Mouse (Mus musculus) kidney, postnatal 0 days (tissue): ENCODE measurements around the gene Gm16485. TPM values are rescaled to one million over a fixed set of nuclear protein-coding genes. Genes with fewer than 3 reads are reported as not detected.
A peak's percentile ranks its signal among the peaks of the same experiment; 100 is the strongest.

Experiments
- ATAC-seq: fragments of 200-750 bp; cut with Nextera tagmentation; replicated peaks from 2 replicates; pipeline ENCODE4 v1.8.0; 2017; ENCODE audit warnings: low read depth, moderate number of reproducible peaks, moderate TSS enrichment, moderate library complexity; ENCODE audit not compliant: low FRiP score
- DNase-seq: peaks from one replicate; pipeline ENCODE4 v3.0.0-alpha.2; 2016; ENCODE audit warnings: low spot score
- H3K27ac ChIP-seq: fragments of 300-500 bp; sonication (generic); 2 replicates; pipeline ENCODE4 v1.5.1; 2014; ENCODE audit warnings: mild to moderate bottlenecking
- H3K27me3 ChIP-seq: fragments of 300-500 bp; sonication (generic); 2 replicates; pipeline ENCODE4 v1.6.1; 2014; ENCODE audit warnings: low read length, mixed read lengths; ENCODE audit not compliant: insufficient read depth
- H3K36me3 ChIP-seq: fragments of 300-500 bp; sonication (generic); 2 replicates; pipeline ENCODE4 v1.6.1; 2014; ENCODE audit warnings: low read length, mixed read lengths; ENCODE audit not compliant: insufficient read depth
- H3K4me1 ChIP-seq: fragments of 300-500 bp; sonication (generic); replicated peaks from 2 replicates; pipeline ENCODE4 v1.6.1; 2014; ENCODE audit warnings: antibody characterized with exemption, low read length, mixed read lengths; ENCODE audit not compliant: insufficient read depth
- H3K4me2 ChIP-seq: fragments of 300-500 bp; sonication (generic); 2 replicates; pipeline ENCODE4 v1.6.1; 2014; ENCODE audit warnings: mild to moderate bottlenecking, low read length, moderate library complexity, mixed read lengths
- H3K4me3 ChIP-seq: fragments of 300-500 bp; sonication (generic); replicated peaks from 2 replicates; pipeline ENCODE4 v1.5.1; 2014; ENCODE audit warnings: low read depth, low read length
- H3K9ac ChIP-seq: fragments of 300-500 bp; sonication (generic); 2 replicates; pipeline ENCODE4 v1.6.1; 2014; ENCODE audit warnings: low read depth, low read length
- H3K9me3 ChIP-seq: fragments of 300-500 bp; sonication (generic); replicated peaks from 2 replicates; pipeline ENCODE4 v1.6.1; 2016; ENCODE audit warnings: low read length, inconsistent platforms, mixed read lengths
- CTCF ChIP-seq: IDR thresholded peaks from 2 replicates; pipeline ENCODE4 v1.5.1; 2016; ENCODE audit warnings: antibody characterized with exemption, low read depth, mild to moderate bottlenecking, moderate library complexity
- WGBS: fragments of 180-500 bp; shearing (Covaris S2); extraction: QIAGEN DNeasy Blood & Tissue Kit; methylation state at CpG from one replicate; pipeline ENCODE4 v1.1.7; 2014; 5-methylcytosine and 5-hydroxymethylcytosine counted together
- polyA plus RNA-seq: library from polyadenylated mRNA; unstranded; fragments of >200 nt; fragmentation: Nextera tagmentation; extraction: Ambion mirVana; gene quantifications from 2 replicates; pipeline ENCODE4 v1.2.1, GENCODE M21; 2015

Gm16485 gene
- 0.09 and 0.20 TPM in 2 replicates for polyA plus RNA-seq

- H3K36me3 ChIP-seq, result no peaks in the 10 kb centered on the region
- WGBS, result 70% methylated on average over 2 of the region's 2 CpGs
- no peak for DNase-seq
- no peak within 1 kb of the TSS for H3K4me2 ChIP-seq
- no peak for TF ChIP-seq CTCF
- H3K9me3 ChIP-seq, result no peaks in the 10 kb centered on the region
- H3K4me1 ChIP-seq, result no peaks in the 10 kb centered on the region
- H3K27ac ChIP-seq, result no peak within 1 kb of the TSS
- no peak within 1 kb of the TSS for H3K4me3 ChIP-seq
- ATAC-seq, result no peak
- no peaks in the 10 kb centered on the region for H3K27me3 ChIP-seq
- H3K9ac ChIP-seq, result no peak within 1 kb of the TSS
These were observed at the start of gene Gm16485 for GRCm38 (mm10) chr9:8971491-8971890. Gene Gm16485, plus strand, starts transcription at chr9:8971791.

GRCm38 (mm10) chr9:8927561-8927960 lies 44.0 kb upstream of the Gm16485 start:
- ATAC-seq (no peak), DNase-seq (no peak)
- H3K9me3 ChIP-seq, result no peaks in the 10 kb centered on the region
- H3K27ac ChIP-seq, result no peak overlapping the region
- H3K9ac ChIP-seq, result no peak overlapping the region
- H3K4me1 ChIP-seq, result no peaks in the 10 kb centered on the region
- H3K36me3 ChIP-seq, result no peaks in the 10 kb centered on the region
- no peaks in the 10 kb centered on the region for H3K27me3 ChIP-seq
- no peak for TF ChIP-seq CTCF
- H3K4me3 ChIP-seq, result no peak overlapping the region
- WGBS, result 80% methylated on average over 2 of the region's 2 CpGs
- no peak overlapping the region for H3K4me2 ChIP-seq

- no peaks in the 10 kb centered on the region for H3K36me3 ChIP-seq
- no peak for TF ChIP-seq CTCF
- H3K4me2 ChIP-seq, result no peak overlapping the region
- no peak for ATAC-seq
- no peaks in the 10 kb centered on the region for H3K4me1 ChIP-seq
- no peak overlapping the region for H3K27ac ChIP-seq
- H3K9me3 ChIP-seq, result no peaks in the 10 kb centered on the region
- H3K27me3 ChIP-seq, result no peaks in the 10 kb centered on the region
- no peak overlapping the region for H3K9ac ChIP-seq
- WGBS, result 33% methylated on average over 1 of the region's 1 CpGs
- no peak overlapping the region for H3K4me3 ChIP-seq
- no peak for DNase-seq
These were observed 33.8 kb upstream of the Gm16485 start for GRCm38 (mm10) chr9:8937753-8938152.

GRCm38 (mm10) chr9:8953306-8953705 lies 18.3 kb upstream of the Gm16485 start:
- Histone ChIP-seq H3K27ac (no peak overlapping the region), H3K9ac (no peak overlapping the region), H3K4me1 (no peaks in the 10 kb centered on the region), H3K4me2 (no peak overlapping the region), H3K9me3 (no peaks in the 10 kb centered on the region), H3K27me3 (no peaks in the 10 kb centered on the region), H3K4me3 (no peak overlapping the region), H3K36me3 (no peaks in the 10 kb centered on the region)
- DNase-seq (no peak), ATAC-seq (no peak)
- no peak for TF ChIP-seq CTCF

GRCm38 (mm10) chr9:8964512-8965133 lies 7.0 kb upstream of the Gm16485 start:
- Histone ChIP-seq H3K36me3 (no peaks in the 10 kb centered on the region), H3K4me3 (no peak overlapping the region), H3K4me2 (no peak overlapping the region), H3K27me3 (no peaks in the 10 kb centered on the region), H3K9me3 (no peaks in the 10 kb centered on the region), H3K4me1 (no peaks in the 10 kb centered on the region), H3K27ac (no peak overlapping the region), H3K9ac (no peak overlapping the region)
- 66% methylated on average over 8 of the region's 8 CpGs for WGBS
- ATAC-seq (peak; percentile 54; the same call in 1 of the 2 replicates), DNase-seq (peak; percentile 58)
- TF ChIP-seq CTCF, result peak; percentile 86

GRCm38 (mm10) chr9:8970240-8970639 lies 1.4 kb upstream of the Gm16485 start:
- H3K9me3 ChIP-seq, result no peaks in the 10 kb centered on the region
- no peak for ATAC-seq

GRCm38 (mm10) chr9:8977775-8978174 lies 6.2 kb downstream of the Gm16485 start:
- Histone ChIP-seq H3K9me3 (no peaks in the 10 kb centered on the region), H3K27ac (no peak overlapping the region), H3K36me3 (no peaks in the 10 kb centered on the region), H3K4me1 (no peaks in the 10 kb centered on the region), H3K4me3 (no peak overlapping the region), H3K27me3 (no peaks in the 10 kb centered on the region), H3K9ac (no peak overlapping the region), H3K4me2 (no peak overlapping the region)
- no peak for TF ChIP-seq CTCF
- no peak for DNase-seq
- no peak for ATAC-seq
- 59% methylated on average over 2 of the region's 2 CpGs for WGBS

More at GRCm38 (mm10) chr9:8970240-8970639, 1.4 kb upstream of the Gm16485 start:
- Histone ChIP-seq H3K4me1 (no peaks in the 10 kb centered on the region), H3K27ac (no peak overlapping the region), H3K4me3 (no peak overlapping the region), H3K9ac (no peak overlapping the region), H3K27me3 (no peaks in the 10 kb centered on the region), H3K4me2 (no peak overlapping the region), H3K36me3 (no peaks in the 10 kb centered on the region)
- TF ChIP-seq CTCF, result no peak
- DNase-seq, result peak; percentile 49
- WGBS, result 28% methylated on average over 7 of the region's 7 CpGs
